Mouse (Mus musculus) lung, embryonic 16.5 days (tissue): Measurements from ENCODE around the gene Larp4b. TPM values are rescaled to one million over a fixed set of nuclear protein-coding genes. Genes with fewer than 3 reads are reported as not detected.

Experiments used
- ATAC-seq: fragments of 200-750 bp; cut with Nextera tagmentation; 2 replicates; pipeline ENCODE4 v1.8.0; 2017; ENCODE audit warnings: low read depth, mild to moderate bottlenecking, moderate library complexity
- H3K27ac ChIP-seq: fragments of 300-500 bp; sonication (generic); 2 replicates; pipeline ENCODE4 v1.5.1; 2014; ENCODE audit warnings: mild to moderate bottlenecking, control low read depth, low read length
- H3K27me3 ChIP-seq: fragments of 300-500 bp; sonication (generic); 2 replicates; pipeline ENCODE4 v1.6.1; 2014; ENCODE audit warnings: low read depth, low read length, mixed read lengths; ENCODE audit not compliant: control insufficient read depth, insufficient read depth
- H3K36me3 ChIP-seq: fragments of 300-500 bp; sonication (generic); 2 replicates; pipeline ENCODE4 v1.6.1; 2014; ENCODE audit warnings: low read length; ENCODE audit not compliant: control insufficient read depth, insufficient read depth
- H3K4me1 ChIP-seq: fragments of 300-500 bp; sonication (generic); replicated peaks from 2 replicates; pipeline ENCODE4 v1.6.1; 2014; ENCODE audit warnings: low read length, mixed read lengths; ENCODE audit not compliant: control insufficient read depth, insufficient read depth
- H3K4me2 ChIP-seq: fragments of 300-500 bp; sonication (generic); 2 replicates; pipeline ENCODE4 v1.6.1; 2014; ENCODE audit warnings: low read depth, low read length, control low read depth
- H3K4me3 ChIP-seq: fragments of 300-500 bp; sonication (generic); 2 replicates; pipeline ENCODE4 v1.5.1; 2014; ENCODE audit warnings: mild to moderate bottlenecking, low read length, control low read depth
- H3K9ac ChIP-seq: fragments of 300-500 bp; sonication (generic); 2 replicates; pipeline ENCODE4 v1.6.1; 2014; ENCODE audit warnings: low read length, control low read depth
- H3K9me3 ChIP-seq: fragments of 300-500 bp; sonication (generic); 2 replicates; pipeline ENCODE4 v1.6.1; 2016; ENCODE audit warnings: low read length; ENCODE audit not compliant: control insufficient read depth
- WGBS: fragments of 180-500 bp; shearing (Covaris S2); extraction: QIAGEN DNeasy Blood & Tissue Kit; methylation state at CpG from one replicate; pipeline ENCODE4 v1.1.7; 2014; 5-methylcytosine and 5-hydroxymethylcytosine counted together
- polyA plus RNA-seq: library from polyadenylated mRNA; unstranded; fragments of >200 nt; fragmentation: Nextera tagmentation; extraction: Ambion mirVana; gene quantifications from 2 replicates; pipeline ENCODE4 v1.2.1, GENCODE M21; 2015

Gene Larp4b
- polyA plus RNA-seq, 1 experiment from 2014 or later = 31.6 TPM

DNA sequence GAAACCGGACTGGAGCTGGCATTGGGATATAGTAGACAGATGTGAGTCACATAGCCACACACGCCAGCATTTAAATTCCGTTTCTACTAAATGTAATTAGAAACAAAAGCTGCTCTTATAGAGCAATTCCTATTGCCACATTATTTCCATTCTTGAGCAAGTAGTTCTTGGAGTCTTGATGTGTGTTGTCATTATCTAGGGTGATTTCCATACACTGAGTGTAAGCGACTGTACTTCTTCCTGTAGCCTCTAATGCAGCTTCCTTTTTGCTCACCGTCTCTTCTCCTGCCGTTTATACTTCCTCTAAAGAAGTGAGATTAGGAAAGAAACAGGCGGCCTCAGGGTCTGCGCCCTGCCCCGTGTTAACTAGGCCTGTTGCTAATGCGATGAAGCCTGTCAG lies 65.6 kb downstream of the Larp4b start:
- no peak overlapping the region for H3K4me3 ChIP-seq
- H3K36me3 ChIP-seq = peaks cover 44% of the 10 kb centered on the region
- no peaks in the 10 kb centered on the region for H3K9me3 ChIP-seq
- H3K27ac ChIP-seq = no peak overlapping the region
- H3K4me1 ChIP-seq = no peaks in the 10 kb centered on the region
- no peak overlapping the region for H3K9ac ChIP-seq
- 80% methylated on average over 10 of the region's 10 CpGs for WGBS
- ATAC-seq = no peak
- no peak overlapping the region for H3K4me2 ChIP-seq
- H3K27me3 ChIP-seq = no peaks in the 10 kb centered on the region

- H3K27ac ChIP-seq = no peak overlapping the region
- no peak for ATAC-seq
- 89% methylated on average over 4 of the region's 4 CpGs for WGBS
- peaks cover 56% of the 10 kb centered on the region for H3K36me3 ChIP-seq
- no peak overlapping the region for H3K4me3 ChIP-seq
- no peak overlapping the region for H3K9ac ChIP-seq
- H3K4me1 ChIP-seq = no peaks in the 10 kb centered on the region
- H3K27me3 ChIP-seq = no peaks in the 10 kb centered on the region
- no peak overlapping the region for H3K4me2 ChIP-seq
- H3K9me3 ChIP-seq = no peaks in the 10 kb centered on the region
These were observed 69.2 kb downstream of the Larp4b start for GRCm38 (mm10) chr13:9162888-9163287.

DNA sequence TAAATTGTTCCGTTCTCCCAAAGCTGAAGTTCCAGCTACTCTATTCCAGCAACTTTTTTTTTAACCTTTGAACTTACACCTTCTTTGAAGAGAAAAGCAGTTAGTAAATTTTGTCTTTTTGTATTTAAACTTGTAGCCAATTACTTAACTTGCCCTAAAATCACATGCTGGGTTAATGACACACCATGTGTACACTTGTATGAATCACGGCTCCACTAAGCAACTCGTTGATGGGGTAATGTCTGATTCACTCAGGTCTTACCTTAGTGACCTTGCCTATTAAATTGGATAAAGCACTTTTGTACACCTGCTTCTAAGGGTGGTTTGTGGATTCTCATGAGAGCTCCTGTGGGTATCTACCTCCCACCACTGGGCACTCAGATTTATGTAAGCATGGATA lies 74.2 kb downstream of the Larp4b start:
- Histone ChIP-seq H3K27ac (no peak overlapping the region), H3K36me3 (peaks cover 51% of the 10 kb centered on the region), H3K4me2 (no peak overlapping the region), H3K27me3 (no peaks in the 10 kb centered on the region), H3K9me3 (no peaks in the 10 kb centered on the region), H3K9ac (no peak overlapping the region), H3K4me3 (no peak overlapping the region), H3K4me1 (no peaks in the 10 kb centered on the region)
- no peak for ATAC-seq
- WGBS = 73% methylated on average over 3 of the region's 3 CpGs

GRCm38 (mm10) chr13:9169616-9170015 lies 75.9 kb downstream of the Larp4b start:
- ATAC-seq = no peak
- WGBS = 84% methylated on average over 6 of the region's 6 CpGs

GRCm38 (mm10) chr13:9170726-9171125 lies 77.0 kb downstream of the Larp4b start:
- H3K9me3 ChIP-seq = no peaks in the 10 kb centered on the region
- no peak overlapping the region for H3K4me2 ChIP-seq
- WGBS = 82% methylated on average over 16 of the region's 16 CpGs
- H3K4me3 ChIP-seq = no peak overlapping the region
- H3K4me1 ChIP-seq = no peaks in the 10 kb centered on the region
- no peaks in the 10 kb centered on the region for H3K27me3 ChIP-seq
- no peak overlapping the region for H3K27ac ChIP-seq
- H3K9ac ChIP-seq = no peak overlapping the region
- ATAC-seq = no peak
- H3K36me3 ChIP-seq = peaks cover 48% of the 10 kb centered on the region

More at GRCm38 (mm10) chr13:9169616-9170015, 75.9 kb downstream of the Larp4b start:
- no peak overlapping the region for H3K4me2 ChIP-seq
- H3K9ac ChIP-seq = no peak overlapping the region
- peaks cover 51% of the 10 kb centered on the region for H3K36me3 ChIP-seq
- no peaks in the 10 kb centered on the region for H3K4me1 ChIP-seq
- no peak overlapping the region for H3K4me3 ChIP-seq
- H3K27me3 ChIP-seq = no peaks in the 10 kb centered on the region
- H3K9me3 ChIP-seq = no peaks in the 10 kb centered on the region
- H3K27ac ChIP-seq = no peak overlapping the region

DNA sequence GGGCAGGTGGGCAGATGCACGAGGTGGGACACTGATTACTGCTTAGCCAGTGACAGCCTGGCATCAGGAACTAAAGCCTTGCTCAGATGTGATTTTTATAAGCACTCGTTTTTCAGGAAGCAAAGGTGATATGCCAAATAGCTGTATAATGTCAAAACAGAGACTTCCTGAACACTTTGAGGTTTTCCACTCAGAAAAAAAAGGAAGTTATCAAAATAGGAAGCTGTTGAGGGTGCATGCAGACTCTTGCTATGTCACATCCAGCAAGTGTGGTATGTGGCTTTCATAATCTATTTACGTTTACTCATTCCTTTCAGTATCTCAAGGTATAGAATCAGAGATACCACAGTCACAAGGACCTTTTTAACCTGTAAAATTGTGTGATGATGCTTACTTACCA lies 79.7 kb downstream of the Larp4b start:
- Histone ChIP-seq H3K27me3 (no peaks in the 10 kb centered on the region), H3K4me3 (no peak overlapping the region), H3K36me3 (peaks cover 28% of the 10 kb centered on the region), H3K4me2 (no peak overlapping the region), H3K27ac (no peak overlapping the region), H3K9me3 (no peaks in the 10 kb centered on the region), H3K9ac (no peak overlapping the region), H3K4me1 (no peaks in the 10 kb centered on the region)
- ATAC-seq = no peak
- 77% methylated on average over 3 of the region's 3 CpGs for WGBS

- H3K9me3 ChIP-seq = no peaks in the 10 kb centered on the region
- no peaks in the 10 kb centered on the region for H3K27me3 ChIP-seq
- ATAC-seq = no peak
- no peak overlapping the region for H3K4me2 ChIP-seq
- no peak overlapping the region for H3K9ac ChIP-seq
- peaks cover 20% of the 10 kb centered on the region for H3K36me3 ChIP-seq
- no peak overlapping the region for H3K4me3 ChIP-seq
- WGBS = 86% methylated on average over 5 of the region's 5 CpGs
- H3K27ac ChIP-seq = no peak overlapping the region
- H3K4me1 ChIP-seq = no peaks in the 10 kb centered on the region
These were observed 81.5 kb downstream of the Larp4b start for GRCm38 (mm10) chr13:9175171-9175570.

DNA sequence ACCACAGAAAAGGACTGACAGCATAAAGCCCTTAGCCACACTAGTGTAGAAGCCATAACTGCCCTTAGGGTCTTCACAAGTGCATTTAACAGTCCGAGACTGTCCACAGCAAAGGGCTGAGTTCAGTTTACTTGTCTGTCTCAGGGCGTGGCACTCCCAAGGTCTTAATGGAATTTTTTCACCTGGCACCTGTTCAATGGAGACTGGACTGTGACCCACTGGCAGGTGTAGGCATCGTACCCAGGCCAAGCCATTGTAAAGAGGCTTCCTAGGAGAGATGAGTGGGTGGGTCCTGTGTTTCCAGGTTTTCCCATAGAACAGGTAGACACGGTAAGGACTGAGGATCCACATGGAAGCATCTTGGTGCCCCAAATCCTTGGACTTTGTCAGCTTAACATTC lies 84.6 kb downstream of the Larp4b start:
- no peak overlapping the region for H3K27ac ChIP-seq
- no peak overlapping the region for H3K9ac ChIP-seq
- no peaks in the 10 kb centered on the region for H3K4me1 ChIP-seq
- H3K36me3 ChIP-seq = peaks cover 9% of the 10 kb centered on the region; the same call in 1 of the 2 replicates
- H3K9me3 ChIP-seq = no peaks in the 10 kb centered on the region
- ATAC-seq = no peak
- no peak overlapping the region for H3K4me3 ChIP-seq
- H3K4me2 ChIP-seq = no peak overlapping the region
- 80% methylated on average over 4 of the region's 4 CpGs for WGBS
- no peaks in the 10 kb centered on the region for H3K27me3 ChIP-seq

DNA sequence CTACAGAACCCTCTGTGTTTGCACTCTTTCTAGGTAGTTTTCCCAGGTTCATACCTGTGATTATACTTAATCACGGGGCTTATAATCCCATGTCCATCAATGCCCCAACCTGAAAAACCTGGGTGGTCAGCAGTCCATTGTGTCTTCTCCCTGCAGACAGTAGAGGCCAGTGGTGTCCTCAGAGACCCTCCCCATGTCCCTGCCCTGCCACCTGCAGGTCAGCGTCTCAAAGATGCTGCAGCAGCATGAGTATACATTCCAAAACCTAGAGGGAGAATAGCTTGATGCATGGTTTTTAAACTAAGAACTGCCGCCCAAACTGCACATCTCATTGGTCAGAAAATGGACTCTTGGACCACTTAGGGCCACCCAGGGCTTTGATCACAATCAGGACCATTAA lies 85.0 kb downstream of the Larp4b start:
- peaks cover 9% of the 10 kb centered on the region; the same call in 1 of the 2 replicates for H3K36me3 ChIP-seq
- H3K27me3 ChIP-seq = no peaks in the 10 kb centered on the region
- no peak overlapping the region for H3K4me3 ChIP-seq
- H3K9ac ChIP-seq = no peak overlapping the region
- H3K4me1 ChIP-seq = no peaks in the 10 kb centered on the region
- no peak overlapping the region for H3K4me2 ChIP-seq
- 58% methylated on average over 3 of the region's 3 CpGs for WGBS
- no peak overlapping the region for H3K27ac ChIP-seq
- H3K9me3 ChIP-seq = no peaks in the 10 kb centered on the region
- no peak for ATAC-seq

- H3K9me3 ChIP-seq = no peaks in the 10 kb centered on the region
- H3K4me1 ChIP-seq = no peaks in the 10 kb centered on the region
- ATAC-seq = peak; percentile 24; the same call in 1 of the 2 replicates
- no peaks in the 10 kb centered on the region for H3K27me3 ChIP-seq
- H3K4me2 ChIP-seq = peak overlapping the region; percentile 11; the same call in 1 of the 2 replicates
- H3K27ac ChIP-seq = no peak overlapping the region
- 39% methylated on average over 11 of the region's 11 CpGs for WGBS
- H3K9ac ChIP-seq = no peak overlapping the region
- no peaks in the 10 kb centered on the region for H3K36me3 ChIP-seq
- H3K4me3 ChIP-seq = no peak overlapping the region
These were observed 86.5 kb downstream of the Larp4b start for GRCm38 (mm10) chr13:9180221-9180620.
